In the genomic region with DNA sequence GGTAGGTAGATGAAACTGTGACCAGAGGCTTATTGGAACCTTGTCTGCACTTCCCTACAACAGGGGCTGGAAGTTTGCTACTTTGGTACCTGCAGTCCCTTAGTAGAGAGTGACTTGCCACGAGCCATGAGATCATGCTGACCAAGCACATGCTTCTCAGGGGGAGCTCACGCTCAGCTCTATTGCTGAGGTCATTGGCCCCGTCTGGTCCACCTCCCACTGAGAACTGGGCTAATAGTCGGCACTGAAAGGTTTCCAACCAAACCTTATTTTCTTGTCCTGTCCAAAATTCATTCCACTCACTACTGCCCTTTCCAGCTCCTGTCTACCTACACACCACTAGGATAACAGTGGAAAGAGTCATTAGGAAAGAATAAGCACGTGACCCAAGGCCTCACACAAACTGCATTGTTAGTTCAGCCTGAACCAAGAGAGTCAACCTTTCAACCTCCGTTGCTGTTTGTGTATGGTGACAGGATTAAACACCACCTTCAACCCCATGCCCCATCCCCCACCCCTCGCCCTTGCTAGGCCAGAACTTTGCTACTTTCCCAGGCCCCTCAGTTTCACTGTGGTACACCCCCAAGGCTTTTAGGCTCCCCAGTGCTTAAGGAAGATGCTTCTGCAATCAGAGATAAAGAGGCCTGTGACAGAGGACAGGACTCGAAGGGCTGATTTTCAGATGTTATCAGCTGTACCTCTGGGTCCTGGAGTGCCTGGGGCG, we compare ENCODE assay signal across 11 mouse cellular contexts. TPM values are rescaled to one million over a fixed set of nuclear protein-coding genes. Genes with fewer than 3 reads are reported as not detected.
DNase-seq lines count a peak whose midpoint lies in the region; ATAC-seq lines count a peak whose summit lies in the region.
"Had no signal": no experiment of that assay in that cellular context is flagged by ENCODE, and none has a peak within 500 bp of the region (broad histone marks: within the 10 kb centered on the region; RNA-seq: fewer than 3 reads in every experiment).

No protein-coding gene starts in this region.

- WGBS in kidney, embryonic 16.5 days: 36% methylated on average over 9 of the region's 9 CpGs
- 49% methylated on average over 9 of the region's 9 CpGs for WGBS in hindbrain, embryonic 13.5 days

- peak; percentile 51 for DNase-seq in embryo, embryonic 10 days (ENCODE audit: low spot score)
- no peak for DNase-seq in embryo, embryonic 11 days
- peak; percentile 22 for DNase-seq in MN1 (ENCODE audit: low spot score)
- DNase-seq in lung, postnatal 25 days (ENCODE audit: low spot score): no peak
- DNase-seq in frontal cortex, postnatal 14 days (ENCODE audit: low spot score in 2 of 2): no peak
- DNase-seq: adrenal gland, postnatal 36 days; B cell, adult 2 months; lung, embryonic 14.5 days had no signal

- H3K4me3 ChIP-seq in kidney, embryonic 16.5 days (ENCODE audit: low read length): no peak overlapping the region
- H3K4me3 ChIP-seq in hindbrain, embryonic 13.5 days: no peak overlapping the region

- H3K27ac ChIP-seq in kidney, embryonic 16.5 days (ENCODE audit: low read length): no peak overlapping the region
- H3K27ac ChIP-seq in hindbrain, embryonic 13.5 days: no peak overlapping the region

- H3K9ac ChIP-seq in kidney, embryonic 16.5 days (replicated peaks; ENCODE audit: low read length): no peak overlapping the region
- no peak overlapping the region for H3K9ac ChIP-seq in hindbrain, embryonic 13.5 days
- H3K9ac ChIP-seq: lung, embryonic 14.5 days had no signal

- 0 out of 2 replicates have a peak, but pooled peaks cover 3% of the 10 kb centered on the region for H3K4me1 ChIP-seq in kidney, embryonic 16.5 days (ENCODE audit: insufficient read depth, low read length)
- no peaks in the 10 kb centered on the region for H3K4me1 ChIP-seq in hindbrain, embryonic 13.5 days (replicated peaks)

- peak; percentile 51; the same call in 1 of the 2 replicates for ATAC-seq in kidney, embryonic 16.5 days (ENCODE audit: low FRiP score, low TSS enrichment)
- peak; percentile 72 for ATAC-seq in megakaryocyte-erythroid progenitor cell, adult 5-6 weeks (replicated peaks; ENCODE audit: low FRiP score, low TSS enrichment, poor library complexity, severe bottlenecking)
- no peak for ATAC-seq in hindbrain, embryonic 13.5 days (ENCODE audit: low FRiP score)

- no peaks in the 10 kb centered on the region for H3K36me3 ChIP-seq in kidney, embryonic 16.5 days (ENCODE audit: insufficient read depth, low read length)
- H3K36me3 ChIP-seq in hindbrain, embryonic 13.5 days: peaks cover 6% of the 10 kb centered on the region; the same call in 1 of the 2 replicates

- no peaks in the 10 kb centered on the region for H3K27me3 ChIP-seq in kidney, embryonic 16.5 days (ENCODE audit: insufficient read depth, low read length)
- no peaks in the 10 kb centered on the region for H3K27me3 ChIP-seq in hindbrain, embryonic 13.5 days

- no peak overlapping the region for H3K4me2 ChIP-seq in kidney, embryonic 16.5 days (replicated peaks; ENCODE audit: low read depth, low read length)
- H3K4me2 ChIP-seq in hindbrain, embryonic 13.5 days: no peak overlapping the region
- H3K4me2 ChIP-seq: lung, embryonic 14.5 days had no signal

- H3K9me3 ChIP-seq in kidney, embryonic 16.5 days (ENCODE audit: low read length): no peaks in the 10 kb centered on the region
- H3K9me3 ChIP-seq in hindbrain, embryonic 13.5 days: no peaks in the 10 kb centered on the region

RNA-seq across cellular contexts. Expression of a gene that starts 11.4 kb away (rescaled TPM):
- polyA plus RNA-seq in kidney, embryonic 16.5 days (2015; fragmentation: Nextera tagmentation; extraction: Ambion mirVana): 50.3 and 62.8 TPM in 2 replicates
- total RNA-seq in megakaryocyte-erythroid progenitor cell, adult 5-6 weeks (2014; fragmentation: Nextera tagmentation): 180 and 213 TPM in 2 replicates
- 284 and 335 TPM in 2 replicates for total RNA-seq in megakaryocyte-erythroid progenitor cell, adult 5-6 weeks (2017)
- polyA plus RNA-seq in hindbrain, embryonic 13.5 days (2015; fragmentation: Nextera tagmentation; extraction: Ambion mirVana): 59.9 and 66.5 TPM in 2 replicates

RNA-seq across cellular contexts. Expression of a gene that starts 12.0 kb away (rescaled TPM):
- polyA plus RNA-seq in kidney, embryonic 16.5 days (2015; fragmentation: Nextera tagmentation; extraction: Ambion mirVana): 11.2 and 11.3 TPM in 2 replicates
- total RNA-seq in megakaryocyte-erythroid progenitor cell, adult 5-6 weeks (2014; fragmentation: Nextera tagmentation): 9.3 and 11.9 TPM in 2 replicates
- total RNA-seq in megakaryocyte-erythroid progenitor cell, adult 5-6 weeks (2017): 6.2 and 6.7 TPM in 2 replicates
- polyA plus RNA-seq in hindbrain, embryonic 13.5 days (2015; fragmentation: Nextera tagmentation; extraction: Ambion mirVana): 8.6 and 11.3 TPM in 2 replicates

Comparison
In these comparisons a context has a peak if more than half of its experiments do, and no peak if none do; other contexts are left out.
1. DNase-seq: peak in embryo, embryonic 10 days (single experiment) and MN1 (single experiment); none in embryo, embryonic 11 days (single experiment), lung, postnatal 25 days (single experiment) and frontal cortex, postnatal 14 days (0 of 2).